Mouse (Mus musculus): ENCODE results near the gene Tlcd1. TPM values are rescaled to one million over a fixed set of nuclear protein-coding genes. Genes with fewer than 3 reads are reported as not detected.
"Not testable (repeated sequence)": the region's sequence is repeated elsewhere in the genome, so short reads cannot be mapped to it uniquely, and the experiment has no call there.

The Tlcd1 gene
- polyA plus RNA-seq (2014; fragmentation: Nextera tagmentation; extraction: Ambion mirVana): 16.1 and 16.3 TPM in 2 replicates

DNA sequence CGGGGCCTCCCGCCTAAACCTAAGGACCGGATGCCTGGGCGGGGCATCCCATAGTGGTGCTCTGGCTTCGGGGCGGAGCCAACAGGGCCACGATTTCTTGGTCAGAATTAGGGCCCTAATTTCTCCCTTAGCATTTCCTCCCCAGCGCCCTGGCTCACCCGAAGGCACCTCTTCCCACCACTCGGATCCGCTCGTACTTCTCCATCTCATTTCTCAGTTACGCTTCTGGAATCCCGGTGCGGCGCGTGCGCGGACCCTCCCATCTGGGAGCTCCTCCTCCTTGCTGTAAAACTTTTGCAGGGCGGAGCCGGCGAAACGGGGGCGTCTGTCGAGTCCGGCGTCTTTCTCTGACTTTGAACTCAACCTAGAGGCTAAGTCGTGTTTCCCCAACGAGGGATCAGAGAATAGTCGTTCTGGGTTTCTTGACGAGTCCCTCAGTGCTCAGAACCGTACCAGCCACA lies at the start of gene Tlcd1, which contains the start of gene Nek8:
TSS of gene Tlcd1 (plus strand) at position 310 of the 461 bp plus-strand sequence.
TSS of gene Nek8 (minus strand) at position 274 of the 461 bp plus-strand sequence.
- Histone ChIP-seq H3K4me1 (ENCODE audit: control insufficient read depth, insufficient read depth, low read length) (peaks cover 25% of the 10 kb centered on the region), H3K27me3 (ENCODE audit: control insufficient read depth, insufficient read depth, low read length) (no peaks in the 10 kb centered on the region), H3K27ac (ENCODE audit: low read depth, low read length) (peak within 1 kb of the TSS; percentile 97), H3K4me3 (ENCODE audit: low read depth, low read length) (peak within 1 kb of the TSS; percentile 69), H3K36me3 (ENCODE audit: control insufficient read depth, insufficient read depth, low read length) (peaks cover 19% of the 10 kb centered on the region), H3K9me3 (replicated peaks; ENCODE audit: control insufficient read depth, low read length) (no peaks in the 10 kb centered on the region), H3K4me2 (peak within 1 kb of the TSS; percentile 91), H3K9ac (ENCODE audit: low read depth, low read length) (peak within 1 kb of the TSS; percentile 80)
- under 1% methylated on average over 32 of the region's 32 CpGs for WGBS (ENCODE audit: insufficient replicate concordance)
- ATAC-seq (replicated peaks; ENCODE audit: insufficient number of reproducible peaks, low FRiP score, low TSS enrichment): peak; percentile 72

DNA sequence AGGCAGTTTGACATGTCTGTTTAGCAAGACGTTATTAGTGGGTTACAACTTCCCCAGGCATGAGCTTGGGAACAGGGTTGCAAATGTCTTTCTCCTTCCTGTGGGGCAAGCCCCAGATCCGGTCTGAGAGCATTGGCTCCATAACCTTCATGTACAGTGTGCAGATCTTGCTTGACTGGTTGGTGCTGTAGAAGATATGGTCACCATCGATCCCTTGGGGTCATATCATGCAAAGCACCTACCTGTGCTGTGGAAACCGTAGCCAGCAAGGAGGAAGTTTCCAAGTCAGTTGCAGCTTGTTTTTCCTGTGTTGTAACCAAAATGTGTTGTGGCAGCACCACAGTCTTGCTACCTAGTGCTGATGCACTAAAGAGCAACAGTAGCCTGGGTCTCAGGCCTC lies 49.8 kb upstream of the Tlcd1 start:
- Histone ChIP-seq H3K36me3 (ENCODE audit: control insufficient read depth, insufficient read depth, low read length) (no peaks in the 10 kb centered on the region), H3K9me3 (replicated peaks; ENCODE audit: control insufficient read depth, low read length) (no peaks in the 10 kb centered on the region), H3K27ac (ENCODE audit: low read depth, low read length) (no peak overlapping the region), H3K9ac (ENCODE audit: low read depth, low read length) (no peak overlapping the region), H3K27me3 (ENCODE audit: control insufficient read depth, insufficient read depth, low read length) (no peaks in the 10 kb centered on the region), H3K4me3 (ENCODE audit: low read depth, low read length) (no peak overlapping the region), H3K4me1 (ENCODE audit: control insufficient read depth, insufficient read depth, low read length) (peaks cover 9% of the 10 kb centered on the region; the same call in 1 of the 2 replicates), H3K4me2 (no peak overlapping the region)
- 86% methylated on average over 4 of the region's 4 CpGs for WGBS (ENCODE audit: insufficient replicate concordance)
- no peak for ATAC-seq (replicated peaks; ENCODE audit: insufficient number of reproducible peaks, low FRiP score, low TSS enrichment)

DNA sequence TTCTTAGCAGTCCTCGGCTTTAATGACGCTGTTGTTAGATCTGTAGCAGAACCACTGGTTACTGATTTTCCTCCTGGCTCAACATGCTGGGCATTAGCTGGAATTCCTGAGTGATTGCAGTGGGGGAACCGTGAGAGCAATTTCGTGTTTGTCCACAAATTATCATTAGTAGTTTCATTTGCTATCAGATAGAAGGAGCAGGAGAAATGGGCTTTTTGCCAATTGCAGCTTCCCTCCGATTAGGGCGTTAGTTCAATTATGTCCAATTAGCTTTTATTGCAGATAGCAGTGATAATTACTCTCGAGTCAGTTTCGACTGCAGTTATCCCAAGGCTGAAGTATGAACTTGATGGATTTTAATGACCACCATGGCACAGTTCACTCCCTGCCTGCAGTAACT lies 47.1 kb upstream of the Tlcd1 start:
- H3K4me2 ChIP-seq: no peak overlapping the region
- H3K4me3 ChIP-seq (ENCODE audit: low read depth, low read length): no peak overlapping the region
- no peak overlapping the region for H3K27ac ChIP-seq (ENCODE audit: low read depth, low read length)
- H3K9ac ChIP-seq (ENCODE audit: low read depth, low read length): no peak overlapping the region
- no peaks in the 10 kb centered on the region for H3K9me3 ChIP-seq (replicated peaks; ENCODE audit: control insufficient read depth, low read length)
- no peak for ATAC-seq (replicated peaks; ENCODE audit: insufficient number of reproducible peaks, low FRiP score, low TSS enrichment)
- WGBS (ENCODE audit: insufficient replicate concordance): 71% methylated on average over 8 of the region's 8 CpGs
- H3K27me3 ChIP-seq (ENCODE audit: control insufficient read depth, insufficient read depth, low read length): no peaks in the 10 kb centered on the region
- no peaks in the 10 kb centered on the region for H3K36me3 ChIP-seq (ENCODE audit: control insufficient read depth, insufficient read depth, low read length)
- H3K4me1 ChIP-seq (ENCODE audit: control insufficient read depth, insufficient read depth, low read length): peaks cover 14% of the 10 kb centered on the region

DNA sequence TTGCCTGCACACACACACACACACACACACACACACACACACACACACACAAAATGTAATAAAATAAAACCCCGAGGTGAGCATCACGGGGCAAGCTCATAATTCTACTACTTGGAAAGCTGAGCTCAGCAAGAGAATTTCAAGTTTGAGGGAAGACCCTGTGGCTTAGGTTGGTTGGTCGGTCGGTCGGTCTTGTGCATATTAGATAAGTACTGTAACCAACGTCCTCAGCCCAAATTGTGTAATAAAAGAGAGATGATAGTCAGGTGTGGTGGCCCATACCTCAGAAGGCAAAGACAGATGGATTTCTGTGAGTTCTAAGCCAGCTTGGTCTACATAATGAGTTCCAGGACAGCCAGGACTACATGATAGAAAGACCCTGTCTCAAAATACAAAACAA lies 42.6 kb upstream of the Tlcd1 start:
- WGBS (ENCODE audit: insufficient replicate concordance): 87% methylated on average over 6 of the region's 6 CpGs
- Histone ChIP-seq H3K36me3 (ENCODE audit: control insufficient read depth, insufficient read depth, low read length) (no peaks in the 10 kb centered on the region), H3K4me1 (ENCODE audit: control insufficient read depth, insufficient read depth, low read length) (peaks cover 19% of the 10 kb centered on the region), H3K9ac (ENCODE audit: low read depth, low read length) (no peak overlapping the region), H3K4me2 (no peak overlapping the region), H3K27me3 (ENCODE audit: control insufficient read depth, insufficient read depth, low read length) (no peaks in the 10 kb centered on the region), H3K27ac (ENCODE audit: low read depth, low read length) (no peak overlapping the region), H3K4me3 (ENCODE audit: low read depth, low read length) (no peak overlapping the region), H3K9me3 (replicated peaks; ENCODE audit: control insufficient read depth, low read length) (no peaks in the 10 kb centered on the region)
- no peak for ATAC-seq (replicated peaks; ENCODE audit: insufficient number of reproducible peaks, low FRiP score, low TSS enrichment)

DNA sequence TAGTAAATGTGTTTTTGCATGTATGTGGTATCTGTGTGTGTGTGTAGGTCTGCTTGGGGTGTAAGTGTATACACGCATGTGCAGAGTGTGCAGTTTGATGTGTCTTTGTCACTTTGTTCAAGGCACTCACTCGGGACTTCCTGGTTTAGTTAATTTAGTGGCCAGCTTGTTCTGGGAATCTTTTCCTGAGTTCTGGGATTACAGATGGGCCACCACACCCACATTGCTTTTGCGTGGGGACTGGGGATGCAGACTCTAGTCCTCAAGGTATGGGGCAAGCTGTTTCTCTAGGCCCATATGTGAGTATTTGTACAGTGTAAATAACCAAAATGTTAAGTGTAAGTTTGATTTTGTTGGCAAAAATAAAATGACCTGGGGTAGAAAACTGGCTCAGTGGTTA lies 42.2 kb upstream of the Tlcd1 start:
- no peaks in the 10 kb centered on the region for H3K9me3 ChIP-seq (replicated peaks; ENCODE audit: control insufficient read depth, low read length)
- ATAC-seq (replicated peaks; ENCODE audit: insufficient number of reproducible peaks, low FRiP score, low TSS enrichment): no peak
- H3K36me3 ChIP-seq (ENCODE audit: control insufficient read depth, insufficient read depth, low read length): no peaks in the 10 kb centered on the region
- no peak overlapping the region for H3K27ac ChIP-seq (ENCODE audit: low read depth, low read length)
- no peak overlapping the region for H3K4me3 ChIP-seq (ENCODE audit: low read depth, low read length)
- H3K4me2 ChIP-seq: no peak overlapping the region
- H3K9ac ChIP-seq (ENCODE audit: low read depth, low read length): no peak overlapping the region
- H3K4me1 ChIP-seq (ENCODE audit: control insufficient read depth, insufficient read depth, low read length): peaks cover 15% of the 10 kb centered on the region
- H3K27me3 ChIP-seq (ENCODE audit: control insufficient read depth, insufficient read depth, low read length): no peaks in the 10 kb centered on the region
- WGBS (ENCODE audit: insufficient replicate concordance): 85% methylated on average over 3 of the region's 3 CpGs

DNA sequence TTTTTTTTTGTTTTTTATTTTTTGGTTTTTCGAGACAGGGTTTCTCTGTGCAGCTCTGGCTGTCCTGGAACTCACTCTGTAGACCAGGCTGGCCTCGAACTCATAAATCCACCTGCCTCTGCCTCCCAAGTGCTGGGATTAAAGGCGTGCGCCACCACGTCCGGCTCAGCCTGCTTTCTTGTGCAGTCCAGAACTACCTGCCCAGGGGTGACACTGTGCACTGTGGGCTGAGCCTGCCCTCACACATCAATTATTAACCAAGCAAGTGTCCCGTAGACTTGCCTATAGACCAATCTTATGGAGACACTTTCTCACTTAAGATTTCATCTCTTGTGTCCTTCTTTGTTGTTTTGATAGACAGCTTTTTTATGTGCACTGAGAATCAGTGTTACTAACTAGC lies 41.2 kb upstream of the Tlcd1 start:
- not testable (repeated sequence) for ATAC-seq (replicated peaks; ENCODE audit: insufficient number of reproducible peaks, low FRiP score, low TSS enrichment); H3K27me3 ChIP-seq (ENCODE audit: control insufficient read depth, insufficient read depth, low read length); H3K9me3 ChIP-seq (replicated peaks; ENCODE audit: control insufficient read depth, low read length); H3K27ac ChIP-seq (ENCODE audit: low read depth, low read length); H3K36me3 ChIP-seq (ENCODE audit: control insufficient read depth, insufficient read depth, low read length); H3K4me3 ChIP-seq (ENCODE audit: low read depth, low read length); H3K4me2 ChIP-seq; H3K9ac ChIP-seq (ENCODE audit: low read depth, low read length)
- peaks cover 19% of the 10 kb centered on the region for H3K4me1 ChIP-seq (ENCODE audit: control insufficient read depth, insufficient read depth, low read length)
- WGBS (ENCODE audit: insufficient replicate concordance): 92% methylated on average over 7 of the region's 7 CpGs

DNA sequence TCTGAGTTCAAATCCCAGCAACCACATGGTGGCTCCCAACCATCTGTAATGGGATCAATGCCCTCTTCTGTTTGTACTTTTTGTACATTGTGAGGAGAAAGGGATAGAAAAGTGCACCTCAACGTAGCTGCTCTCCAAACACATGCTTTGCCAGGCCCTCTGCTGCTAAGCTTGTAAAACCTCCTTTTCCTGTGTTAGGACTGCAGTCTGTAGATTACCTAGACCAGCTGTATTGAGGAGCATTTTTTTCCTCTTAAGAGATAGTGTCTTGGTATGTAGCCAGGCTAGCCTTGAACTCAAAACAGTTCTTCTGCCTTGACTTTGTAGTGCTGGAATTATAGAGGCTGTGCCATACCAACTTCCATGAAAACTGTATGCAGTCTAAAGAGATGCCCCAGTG lies 40.4 kb upstream of the Tlcd1 start:
- ATAC-seq (replicated peaks; ENCODE audit: insufficient number of reproducible peaks, low FRiP score, low TSS enrichment): no peak
- Histone ChIP-seq H3K27ac (ENCODE audit: low read depth, low read length) (no peak overlapping the region), H3K4me2 (no peak overlapping the region), H3K36me3 (ENCODE audit: control insufficient read depth, insufficient read depth, low read length) (no peaks in the 10 kb centered on the region), H3K27me3 (ENCODE audit: control insufficient read depth, insufficient read depth, low read length) (no peaks in the 10 kb centered on the region), H3K9me3 (replicated peaks; ENCODE audit: control insufficient read depth, low read length) (no peaks in the 10 kb centered on the region), H3K4me1 (ENCODE audit: control insufficient read depth, insufficient read depth, low read length) (peaks cover 25% of the 10 kb centered on the region), H3K9ac (ENCODE audit: low read depth, low read length) (no peak overlapping the region), H3K4me3 (ENCODE audit: low read depth, low read length) (no peak overlapping the region)
- 79% methylated on average over 1 of the region's 1 CpGs for WGBS (ENCODE audit: insufficient replicate concordance)

DNA sequence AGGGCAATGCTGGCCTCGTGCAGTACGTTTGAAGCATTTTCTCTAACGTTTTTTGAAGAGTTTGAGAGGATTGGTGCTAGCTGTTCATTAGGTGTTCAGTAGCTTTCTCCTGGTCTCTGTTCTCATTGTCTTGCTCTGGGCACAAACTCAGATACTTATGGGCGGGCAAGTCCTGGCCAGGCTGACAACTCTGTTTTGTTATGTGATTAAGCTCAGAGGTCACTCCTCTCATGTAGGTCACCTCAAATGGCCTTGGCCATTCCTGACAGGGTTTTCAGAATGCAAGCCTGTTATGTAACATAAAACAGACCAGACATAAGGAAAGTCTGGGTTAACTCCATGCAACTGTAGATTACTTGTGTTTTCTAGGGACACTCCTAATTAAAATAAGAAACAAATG lies 38.9 kb upstream of the Tlcd1 start:
- Histone ChIP-seq H3K9me3 (replicated peaks; ENCODE audit: control insufficient read depth, low read length) (no peaks in the 10 kb centered on the region), H3K27ac (ENCODE audit: low read depth, low read length) (0 out of 2 replicates have a peak overlapping the region, but pooled peaks have one; percentile 24), H3K4me2 (no peak overlapping the region), H3K4me3 (ENCODE audit: low read depth, low read length) (no peak overlapping the region), H3K27me3 (ENCODE audit: control insufficient read depth, insufficient read depth, low read length) (no peaks in the 10 kb centered on the region), H3K4me1 (ENCODE audit: control insufficient read depth, insufficient read depth, low read length) (peaks cover 30% of the 10 kb centered on the region), H3K36me3 (ENCODE audit: control insufficient read depth, insufficient read depth, low read length) (no peaks in the 10 kb centered on the region), H3K9ac (ENCODE audit: low read depth, low read length) (no peak overlapping the region)
- no peak for ATAC-seq (replicated peaks; ENCODE audit: insufficient number of reproducible peaks, low FRiP score, low TSS enrichment)
- 66% methylated on average over 4 of the region's 4 CpGs for WGBS (ENCODE audit: insufficient replicate concordance)

DNA sequence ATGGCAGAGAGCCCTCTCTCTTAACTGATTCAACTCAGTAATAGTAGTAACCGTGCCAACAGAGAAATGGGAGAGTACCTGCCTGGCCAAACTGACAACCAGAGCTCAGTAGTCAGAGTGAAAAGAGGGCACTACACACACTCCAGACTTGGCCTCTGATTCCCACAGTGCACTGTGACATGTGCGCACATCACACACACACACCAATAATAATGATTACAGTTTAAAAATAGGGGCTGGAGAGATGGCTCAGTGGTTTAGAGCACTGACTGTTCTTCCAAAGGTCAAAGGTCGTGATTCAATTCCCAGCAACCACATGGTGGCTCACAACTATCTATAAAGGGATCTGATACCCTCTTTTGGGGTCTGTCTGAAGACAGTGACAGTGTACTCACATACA lies 38.5 kb upstream of the Tlcd1 start:
- Histone ChIP-seq H3K27me3 (ENCODE audit: control insufficient read depth, insufficient read depth, low read length) (no peaks in the 10 kb centered on the region), H3K9ac (ENCODE audit: low read depth, low read length) (no peak overlapping the region), H3K4me3 (ENCODE audit: low read depth, low read length) (no peak overlapping the region), H3K4me1 (ENCODE audit: control insufficient read depth, insufficient read depth, low read length) (peaks cover 30% of the 10 kb centered on the region), H3K4me2 (no peak overlapping the region), H3K9me3 (replicated peaks; ENCODE audit: control insufficient read depth, low read length) (no peaks in the 10 kb centered on the region), H3K27ac (ENCODE audit: low read depth, low read length) (0 out of 2 replicates have a peak overlapping the region, but pooled peaks have one; percentile 24), H3K36me3 (ENCODE audit: control insufficient read depth, insufficient read depth, low read length) (0 out of 2 replicates have a peak, but pooled peaks cover 2% of the 10 kb centered on the region)
- 85% methylated on average over 3 of the region's 3 CpGs for WGBS (ENCODE audit: insufficient replicate concordance)
- ATAC-seq (replicated peaks; ENCODE audit: insufficient number of reproducible peaks, low FRiP score, low TSS enrichment): no peak

Data from heart, embryonic 11.5 days (tissue).